Mouse (Mus musculus) frontal cortex, postnatal 10 days (tissue): Measurements from ENCODE around the gene Amz2.

Experiments used
- DNase-seq, 2 experiments: peaks; one replicate each; pipeline ENCODE4 v3.0.0; 2022; ENCODE audit warnings: low spot score in 2 of 2, mixed read lengths in 1 of 2

Gene Amz2

GRCm38 (mm10) chr11:109494890-109495770 lies 69.4 kb downstream of the Amz2 start:
- DNase-seq: no peak

GRCm38 (mm10) chr11:109495771-109496474 lies 70.2 kb downstream of the Amz2 start:
- no peak for DNase-seq

DNA sequence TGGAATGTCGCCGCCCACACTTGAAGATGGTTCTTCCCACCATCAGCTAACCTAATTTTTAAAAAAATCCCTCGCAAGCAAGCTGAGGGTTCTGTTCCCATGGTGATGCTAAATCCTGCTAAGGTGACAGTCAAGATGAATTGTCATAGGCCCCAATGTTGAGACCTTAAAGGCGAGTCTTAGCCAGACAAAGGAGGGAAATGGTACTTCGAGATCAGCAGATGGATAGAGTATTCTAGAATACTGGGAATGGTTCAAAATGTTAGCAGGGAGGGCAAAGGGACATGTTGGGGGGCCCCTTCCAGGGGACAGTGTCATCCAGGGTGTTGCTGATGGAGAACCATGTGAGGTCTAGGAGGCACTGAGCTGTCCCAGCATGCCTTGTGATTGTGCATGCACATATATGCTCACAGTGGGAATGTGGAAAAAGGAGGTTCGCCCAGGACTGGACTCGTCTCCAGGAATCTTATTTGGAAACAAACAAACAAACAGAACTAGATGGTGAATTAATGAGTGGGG lies 70.8 kb downstream of the Amz2 start:
- DNase-seq: no peak

DNA sequence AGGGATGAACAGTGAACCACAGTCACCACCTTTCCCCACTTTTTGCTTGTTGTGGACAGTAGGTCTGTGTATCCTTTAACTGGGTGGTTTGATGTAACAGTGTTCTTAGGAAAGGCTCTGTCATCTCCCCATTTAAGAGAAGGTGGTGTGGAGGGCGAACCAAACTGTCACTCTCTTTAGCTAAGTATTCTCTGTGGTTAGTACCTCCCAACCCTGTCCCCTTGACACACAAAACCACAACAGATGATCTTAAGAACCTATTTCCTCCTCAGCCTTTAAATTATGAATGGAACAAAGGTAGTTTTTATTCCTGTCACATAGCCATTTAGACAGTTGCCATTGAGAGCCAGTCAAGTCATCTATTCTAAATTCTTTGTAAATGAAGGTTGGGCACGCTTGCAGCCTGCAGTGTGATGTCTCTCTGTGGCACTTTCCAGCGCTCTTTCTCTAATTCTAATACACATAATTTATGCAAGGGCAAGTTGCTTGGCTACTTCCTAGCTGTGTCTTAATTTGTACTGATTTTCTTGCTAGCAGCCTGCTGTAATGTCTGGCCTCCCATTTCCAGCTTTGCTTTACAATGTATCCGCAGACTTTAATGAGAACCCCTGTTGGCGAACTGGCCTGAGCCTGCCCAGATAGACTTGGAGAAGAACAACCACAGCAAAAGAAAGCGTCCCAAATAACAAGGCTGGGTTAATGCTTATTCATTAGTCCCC lies 71.4 kb downstream of the Amz2 start:
- DNase-seq: no peak

GRCm38 (mm10) chr11:109497990-109498389 lies 72.2 kb downstream of the Amz2 start:
- DNase-seq: no peak

GRCm38 (mm10) chr11:109500206-109500605 lies 74.5 kb downstream of the Amz2 start:
- no peak for DNase-seq
